ENCODE assay signal across 8 mouse cellular contexts in the genomic region with DNA sequence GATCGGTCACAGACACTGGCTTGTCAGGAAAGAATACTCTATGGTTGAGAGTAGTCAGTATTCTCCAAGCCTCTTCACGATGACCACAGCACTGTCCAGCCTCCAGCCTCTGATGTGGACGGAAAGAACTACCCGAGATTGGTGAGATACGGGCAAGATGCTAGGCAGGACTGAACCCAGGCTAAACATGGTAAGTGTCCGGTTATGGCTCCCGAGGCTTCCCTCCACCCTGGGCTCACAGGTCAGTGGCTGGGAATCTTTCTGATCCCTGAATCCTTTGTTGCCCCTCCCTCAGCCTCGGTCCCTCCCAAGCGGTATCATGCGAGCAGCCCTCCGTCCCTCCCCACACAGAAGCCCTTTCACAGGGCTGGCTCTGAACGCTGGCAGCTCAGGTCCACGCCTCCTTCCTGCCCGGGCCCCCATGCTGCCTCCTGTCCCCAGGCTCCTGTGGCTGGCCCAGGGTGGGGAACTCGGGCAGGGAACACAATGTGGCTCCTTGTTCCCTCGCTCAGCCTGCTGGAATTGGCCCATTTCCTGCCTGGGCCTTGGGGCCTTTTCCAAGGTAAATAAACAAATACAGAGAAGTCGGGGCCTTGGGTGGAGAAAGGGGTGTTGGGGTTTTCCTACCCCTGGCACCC. TPM values are rescaled to one million over a fixed set of nuclear protein-coding genes. Genes with fewer than 3 reads are reported as not detected.
A peak's percentile ranks its signal among the peaks of the same experiment; 100 is the strongest.
DNase-seq lines count a peak whose midpoint lies in the region; ATAC-seq lines count a peak whose summit lies in the region.
"Had no signal": no experiment of that assay in that cellular context is flagged by ENCODE, and none has a peak within 500 bp of the region (broad histone marks: within the 10 kb centered on the region; RNA-seq: fewer than 3 reads in every experiment).

No protein-coding gene starts in this region.

- peak; percentile 45 for DNase-seq in adrenal gland, adult 8-10 months
- peak; percentile 71 for DNase-seq in embryonic facial prominence, embryonic 11.5 days (ENCODE audit: low spot score)
- peak; percentile 54 for DNase-seq in neural tube, embryonic 10.5 days (ENCODE audit: extremely low spot score, low spot score)

- H3K4me3 ChIP-seq in embryonic facial prominence, embryonic 11.5 days (ENCODE audit: low read depth, low read length) = no peak overlapping the region
- H3K4me3 ChIP-seq in heart, embryonic 13.5 days = peak overlapping the region; percentile 25
- peak overlapping the region; percentile 4; the same call in 1 of the 2 replicates for H3K4me3 ChIP-seq in kidney, embryonic 14.5 days (ENCODE audit: low read length)
- no peak overlapping the region for H3K4me3 ChIP-seq in liver, embryonic 15.5 days (replicated peaks)
- H3K4me3 ChIP-seq: myocyte had no signal

- H3K9ac ChIP-seq in embryonic facial prominence, embryonic 11.5 days (replicated peaks; ENCODE audit: low read length) = 0 out of 2 replicates have a peak overlapping the region, but pooled peaks have one; percentile 1
- peak overlapping the region; percentile 55 for H3K9ac ChIP-seq in heart, embryonic 13.5 days
- H3K9ac ChIP-seq in kidney, embryonic 14.5 days (ENCODE audit: low read depth, low read length) = no peak overlapping the region
- no peak overlapping the region for H3K9ac ChIP-seq in liver, embryonic 15.5 days

- H3K4me1 ChIP-seq in embryonic facial prominence, embryonic 11.5 days (ENCODE audit: control insufficient read depth, insufficient read depth, low read length) = no peaks in the 10 kb centered on the region
- peaks cover 13% of the 10 kb centered on the region for H3K4me1 ChIP-seq in heart, embryonic 13.5 days
- H3K4me1 ChIP-seq in kidney, embryonic 14.5 days (ENCODE audit: control insufficient read depth, insufficient read depth, low read length) = peaks cover 4% of the 10 kb centered on the region
- peaks cover 6% of the 10 kb centered on the region; the same call in 1 of the 2 replicates for H3K4me1 ChIP-seq in liver, embryonic 15.5 days (replicated peaks)

- no peaks in the 10 kb centered on the region for H3K36me3 ChIP-seq in embryonic facial prominence, embryonic 11.5 days (replicated peaks; ENCODE audit: control insufficient read depth, insufficient read depth, low read depth, low read length)
- H3K36me3 ChIP-seq in heart, embryonic 13.5 days = no peaks in the 10 kb centered on the region
- H3K36me3 ChIP-seq in kidney, embryonic 14.5 days (ENCODE audit: control insufficient read depth, insufficient read depth, low read length) = no peaks in the 10 kb centered on the region
- no peaks in the 10 kb centered on the region for H3K36me3 ChIP-seq in liver, embryonic 15.5 days (replicated peaks)

- ATAC-seq in embryonic facial prominence, embryonic 11.5 days (replicated peaks; ENCODE audit: insufficient number of reproducible peaks, low FRiP score, low TSS enrichment, low read depth) = peak; percentile 90
- ATAC-seq in heart, embryonic 13.5 days (ENCODE audit: extremely low read depth, insufficient number of reproducible peaks, low FRiP score, low TSS enrichment) = peak; percentile 68; the same call in 1 of the 2 replicates
- peak; percentile 75; the same call in 1 of the 2 replicates for ATAC-seq in kidney, embryonic 14.5 days (ENCODE audit: low FRiP score, low TSS enrichment)
- ATAC-seq in liver, embryonic 15.5 days (ENCODE audit: insufficient read depth) = no peak
- no peak for ATAC-seq in erythroid progenitor cell, adult 5-6 weeks (replicated peaks; ENCODE audit: low FRiP score, poor library complexity, severe bottlenecking)

- peak overlapping the region; percentile 61 for H3K27ac ChIP-seq in embryonic facial prominence, embryonic 11.5 days (replicated peaks; ENCODE audit: low read depth, low read length)
- H3K27ac ChIP-seq in heart, embryonic 13.5 days (replicated peaks) = peak overlapping the region; percentile 73
- peak overlapping the region; percentile 17; the same call in 1 of the 2 replicates for H3K27ac ChIP-seq in kidney, embryonic 14.5 days (ENCODE audit: low read depth, low read length)
- H3K27ac ChIP-seq in liver, embryonic 15.5 days (replicated peaks) = no peak overlapping the region

- H3K27me3 ChIP-seq in embryonic facial prominence, embryonic 11.5 days (ENCODE audit: control insufficient read depth, insufficient read depth, low read length) = no peaks in the 10 kb centered on the region
- H3K27me3 ChIP-seq in heart, embryonic 13.5 days (replicated peaks) = no peaks in the 10 kb centered on the region
- H3K27me3 ChIP-seq in kidney, embryonic 14.5 days (ENCODE audit: control insufficient read depth, insufficient read depth, low read length) = no peaks in the 10 kb centered on the region
- H3K27me3 ChIP-seq in liver, embryonic 15.5 days = 0 out of 2 replicates have a peak, but pooled peaks cover 5% of the 10 kb centered on the region

- no peaks in the 10 kb centered on the region for H3K9me3 ChIP-seq in embryonic facial prominence, embryonic 11.5 days (replicated peaks; ENCODE audit: control insufficient read depth, low read length)
- H3K9me3 ChIP-seq in heart, embryonic 13.5 days = no peaks in the 10 kb centered on the region
- H3K9me3 ChIP-seq in kidney, embryonic 14.5 days (ENCODE audit: control insufficient read depth, low read length) = no peaks in the 10 kb centered on the region
- H3K9me3 ChIP-seq in liver, embryonic 15.5 days (replicated peaks) = no peaks in the 10 kb centered on the region

- H3K4me2 ChIP-seq in embryonic facial prominence, embryonic 11.5 days (ENCODE audit: low read depth, low read length) = peak overlapping the region; percentile 13; the same call in 1 of the 2 replicates
- peak overlapping the region; percentile 52 for H3K4me2 ChIP-seq in heart, embryonic 13.5 days
- H3K4me2 ChIP-seq in kidney, embryonic 14.5 days (replicated peaks; ENCODE audit: low read depth, low read length) = peak overlapping the region; percentile 24; the same call in 1 of the 2 replicates
- peak overlapping the region; percentile 45 for H3K4me2 ChIP-seq in liver, embryonic 15.5 days

- 9% methylated on average over 17 of the region's 17 CpGs for WGBS in embryonic facial prominence, embryonic 11.5 days
- 15% methylated on average over 17 of the region's 17 CpGs for WGBS in heart, embryonic 13.5 days
- WGBS in kidney, embryonic 14.5 days = 9% methylated on average over 17 of the region's 17 CpGs
- WGBS in liver, embryonic 15.5 days (ENCODE audit: insufficient replicate concordance) = 8% methylated on average over 17 of the region's 17 CpGs

RNA-seq across cellular contexts. Expression of gene Fzd9, which starts 13.0 kb away (rescaled TPM):
- 10 to 100 TPM in 1 of 4 experiments, 1 to 10 TPM in 3; 2.8 to 10.5 (median 6.3) TPM for total RNA-seq in adrenal gland, adult 8-10 months (2022)
- polyA plus RNA-seq in embryonic facial prominence, embryonic 11.5 days (2014; fragmentation: Nextera tagmentation; extraction: Ambion mirVana) = 3.4 TPM in 2 replicates
- polyA plus RNA-seq in heart, embryonic 13.5 days (2015; fragmentation: Nextera tagmentation; extraction: Ambion mirVana) = 5.4 and 6.4 TPM in 2 replicates
- 0.54 and 1.1 TPM in 2 replicates for polyA plus RNA-seq in kidney, embryonic 14.5 days (2014; fragmentation: Nextera tagmentation; extraction: Ambion mirVana)
- 0.38 and 0.55 TPM in 2 replicates for polyA plus RNA-seq in liver, embryonic 15.5 days (2015; fragmentation: Nextera tagmentation; extraction: Ambion mirVana)
- not detected in 2 replicates for total RNA-seq in erythroid progenitor cell, adult 5-6 weeks (2015; ENCODE audit: low replicate concordance)
- total RNA-seq in erythroid progenitor cell, adult 5-6 weeks (2017; ENCODE audit: low replicate concordance) = not detected in 2 replicates

Comparison
In these comparisons a context has a peak if more than half of its experiments do, and no peak if none do; other contexts are left out.
1. ATAC-seq: peak in embryonic facial prominence, embryonic 11.5 days (single experiment), heart, embryonic 13.5 days (single experiment) and kidney, embryonic 14.5 days (single experiment); none in liver, embryonic 15.5 days (single experiment) and erythroid progenitor cell, adult 5-6 weeks (single experiment).
2. H3K4me3 ChIP-seq: peak in heart, embryonic 13.5 days (single experiment) and kidney, embryonic 14.5 days (single experiment); none in embryonic facial prominence, embryonic 11.5 days (single experiment) and liver, embryonic 15.5 days (single experiment).
3. H3K9ac ChIP-seq: peak in embryonic facial prominence, embryonic 11.5 days (single experiment) and heart, embryonic 13.5 days (single experiment); none in kidney, embryonic 14.5 days (single experiment) and liver, embryonic 15.5 days (single experiment).
4. Peak in every context shown above with its lines, with median percentiles within 50 percentile points of each other: DNase-seq and H3K4me2 ChIP-seq.